Mouse (Mus musculus) embryonic fibroblast, embryonic 13.5 days (primary cell): ENCODE measurements around the gene Gpatch8.

Source experiments
- CTCF ChIP-seq: IDR thresholded peaks from 2 replicates; pipeline ENCODE4 v1.5.1; 2011; ENCODE audit warnings: mild to moderate bottlenecking, control low read depth, low read length, moderate library complexity, borderline replicate concordance; ENCODE audit not compliant: insufficient read depth
- POLR2A ChIP-seq: IDR thresholded peaks from 2 replicates; pipeline ENCODE4 v1.6.1; 2011; ENCODE audit warnings: low read depth, mild to moderate bottlenecking, control low read depth, low read length, moderate library complexity

- TF ChIP-seq CTCF (no peak), POLR2A (no peak)
Measured at GRCm38 (mm10) chr11:102510226-102510625, 46.0 kb downstream of the Gpatch8 start.
